Mouse (Mus musculus) embryonic fibroblast, embryonic 13.5 days (primary cell): ENCODE data around the gene Mettl2.

ENCODE experiments used
- CTCF ChIP-seq: IDR thresholded peaks from 2 replicates; pipeline ENCODE4 v1.5.1; 2011; ENCODE audit warnings: mild to moderate bottlenecking, control low read depth, low read length, moderate library complexity, borderline replicate concordance; ENCODE audit not compliant: insufficient read depth
- POLR2A ChIP-seq: IDR thresholded peaks from 2 replicates; pipeline ENCODE4 v1.6.1; 2011; ENCODE audit warnings: low read depth, mild to moderate bottlenecking, control low read depth, low read length, moderate library complexity

DNA sequence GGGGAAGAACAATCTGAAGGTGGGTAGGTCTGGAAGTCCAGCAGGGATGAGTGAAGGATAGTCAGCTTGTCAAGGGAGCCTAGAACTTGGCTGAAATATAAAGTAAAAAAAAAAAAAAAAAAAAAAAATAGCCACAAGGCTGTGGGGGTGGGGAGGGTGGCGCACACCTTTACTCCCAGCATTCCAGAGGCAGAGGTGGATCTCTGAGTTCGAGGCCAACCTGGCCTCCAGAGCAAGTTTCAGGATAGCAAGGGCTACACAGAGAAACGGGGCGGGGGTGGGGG is 25.7 kb downstream of the Mettl2 start:
- TF ChIP-seq CTCF (no peak), POLR2A (no peak)
